Mouse (Mus musculus): ENCODE measurements at regions not wholly inside any gene's neighbourhood (a gene's known extent, or its start where the extent isn't known, plus 50 kb on each side); places are given as distances from the start of the nearest gene placed in this dataset.

GRCm38 (mm10) chr8:6813816-6814215 lies 1708.7 kb upstream of the Slc10a2 start:
- DNase-seq (ENCODE audit: low spot score): no peak

DNA sequence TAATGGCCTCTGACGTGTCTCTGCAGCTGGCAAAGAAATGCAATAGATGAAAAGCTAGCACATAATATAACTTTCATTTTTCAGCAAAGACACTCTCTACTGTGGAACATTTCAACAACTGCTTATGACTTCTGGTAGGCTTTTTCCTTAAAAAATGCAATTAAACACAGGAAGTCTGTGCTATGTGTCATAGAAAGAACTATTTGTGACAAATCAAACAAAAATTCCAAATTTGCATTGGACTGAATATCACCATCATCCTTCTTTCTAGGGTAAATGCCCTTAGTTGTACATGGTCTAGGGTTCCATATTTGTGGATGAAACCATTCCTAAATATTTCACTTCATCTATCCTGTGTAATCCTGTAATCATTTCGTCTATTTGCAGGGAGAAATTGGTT lies 1702.0 kb upstream of the Slc10a2 start:
- no peak for DNase-seq (ENCODE audit: low spot score)

DNA sequence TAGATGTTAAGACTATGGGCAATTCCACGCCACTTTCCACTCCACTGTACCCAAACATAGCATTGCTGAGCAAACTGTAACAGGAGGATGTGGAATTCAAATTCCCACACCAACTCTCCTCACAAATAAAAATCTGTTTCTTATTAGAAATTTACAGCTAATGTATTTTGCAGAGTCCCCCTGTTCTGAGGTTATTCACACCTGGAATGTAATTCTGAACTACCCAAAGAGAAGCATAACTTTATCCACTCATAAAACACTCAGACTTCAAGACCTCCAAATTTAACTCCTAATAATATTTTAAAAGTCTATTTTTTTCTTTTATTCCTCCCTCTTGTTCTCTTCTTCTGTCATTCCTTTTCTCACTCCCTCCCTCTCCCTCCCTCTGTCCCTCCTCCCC lies 1698.0 kb upstream of the Slc10a2 start:
- no peak for DNase-seq (ENCODE audit: low spot score)

DNA sequence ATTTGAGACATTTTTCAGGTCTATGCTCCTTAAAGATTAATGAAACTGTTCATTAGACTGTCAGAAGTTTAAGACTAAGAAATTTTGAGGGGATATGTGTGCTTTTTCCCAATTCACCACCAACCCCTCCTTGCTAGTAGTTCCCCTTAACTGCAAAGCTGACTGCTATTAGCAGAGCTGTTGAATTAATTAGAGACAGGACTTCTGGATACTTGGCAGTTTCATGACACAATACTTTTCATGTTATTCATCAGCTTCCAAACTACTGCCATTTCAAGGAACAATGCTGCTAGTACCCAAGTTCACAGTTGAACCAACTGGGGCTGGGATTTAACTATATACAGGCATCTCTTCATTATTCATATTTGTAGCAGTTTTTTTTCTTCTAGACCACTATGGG lies 1695.9 kb upstream of the Slc10a2 start:
- DNase-seq (ENCODE audit: low spot score): no peak

GRCm38 (mm10) chr8:6789096-6789495 lies 1683.9 kb upstream of the Slc10a2 start:
- peak; percentile 10 for DNase-seq (ENCODE audit: low spot score)

DNA sequence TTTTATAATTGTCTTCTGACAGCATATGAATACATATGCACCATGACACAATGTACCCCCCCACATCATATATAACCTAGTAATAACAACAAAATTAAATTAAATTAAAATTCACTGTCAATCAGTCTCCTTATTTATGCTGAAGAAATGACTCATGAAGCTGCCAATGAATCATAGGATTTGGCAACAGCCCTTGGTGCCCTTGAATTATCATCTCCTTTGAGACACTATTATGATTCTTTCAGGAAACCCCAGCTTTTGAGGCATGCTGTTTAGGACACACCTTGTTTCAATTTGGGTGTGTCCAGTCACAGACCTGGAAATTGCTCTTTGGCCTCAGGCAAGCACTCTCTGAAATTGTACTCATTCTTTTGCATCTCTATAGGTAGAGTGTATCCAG lies 1675.8 kb upstream of the Slc10a2 start:
- DNase-seq (ENCODE audit: low spot score): no peak

GRCm38 (mm10) chr8:6775103-6775502 lies 1670.0 kb upstream of the Slc10a2 start:
- no peak for DNase-seq (ENCODE audit: low spot score)

DNA sequence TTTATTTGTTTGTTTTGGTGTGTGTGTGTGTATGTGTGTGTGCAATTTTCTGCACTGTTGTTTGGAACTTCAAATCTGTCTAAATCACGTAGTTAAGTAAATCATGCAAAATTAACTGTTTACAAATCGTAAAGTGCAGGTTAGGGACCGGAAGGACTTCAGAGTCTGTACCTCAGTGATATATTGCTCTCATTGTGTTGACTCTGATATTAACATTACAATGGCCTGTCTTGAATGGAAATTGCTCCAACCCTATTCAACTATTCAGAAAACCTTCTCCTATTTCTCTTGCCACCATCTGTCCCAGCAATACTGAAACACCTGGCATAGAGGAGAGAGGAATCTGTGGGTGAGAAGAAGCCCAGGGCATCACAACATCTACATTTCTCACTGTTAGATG lies 1624.4 kb upstream of the Slc10a2 start:
- DNase-seq (ENCODE audit: low spot score): no peak

DNA sequence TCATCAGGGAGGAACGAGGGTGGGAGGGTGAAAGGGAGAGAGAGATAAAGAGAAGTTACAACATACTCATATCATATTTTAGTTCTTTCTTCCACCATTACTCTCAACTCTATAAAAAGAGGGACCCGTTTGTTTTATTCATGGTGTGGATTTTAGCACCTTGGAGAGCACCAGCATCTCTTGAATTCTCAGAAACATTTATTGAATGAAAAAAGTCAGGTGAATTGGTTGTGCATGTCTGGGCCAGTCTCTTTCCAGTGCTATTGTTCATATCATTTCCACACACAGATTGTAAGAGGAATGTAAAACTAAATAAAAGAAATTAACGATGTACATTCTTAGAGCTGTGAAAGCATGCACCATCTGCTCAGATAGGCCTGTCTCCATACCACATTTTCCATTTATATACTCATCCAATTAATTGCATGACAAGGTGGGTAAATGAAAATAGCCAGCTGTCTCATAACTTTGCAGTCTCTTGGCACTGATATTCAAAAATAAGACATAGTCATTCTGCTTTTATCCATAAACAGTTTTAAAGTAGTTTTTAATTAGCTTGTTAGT lies 1603.8 kb upstream of the Slc10a2 start:
- peak; percentile 34 for DNase-seq (ENCODE audit: low spot score)

GRCm38 (mm10) chr8:6688595-6688994 lies 1583.4 kb upstream of the Slc10a2 start:
- no peak for DNase-seq (ENCODE audit: low spot score)

GRCm38 (mm10) chr8:6658860-6659259 lies 1553.7 kb upstream of the Slc10a2 start:
- DNase-seq (ENCODE audit: low spot score): no peak

GRCm38 (mm10) chr8:6657451-6657990 lies 1552.4 kb upstream of the Slc10a2 start:
- DNase-seq (ENCODE audit: low spot score): no peak

DNA sequence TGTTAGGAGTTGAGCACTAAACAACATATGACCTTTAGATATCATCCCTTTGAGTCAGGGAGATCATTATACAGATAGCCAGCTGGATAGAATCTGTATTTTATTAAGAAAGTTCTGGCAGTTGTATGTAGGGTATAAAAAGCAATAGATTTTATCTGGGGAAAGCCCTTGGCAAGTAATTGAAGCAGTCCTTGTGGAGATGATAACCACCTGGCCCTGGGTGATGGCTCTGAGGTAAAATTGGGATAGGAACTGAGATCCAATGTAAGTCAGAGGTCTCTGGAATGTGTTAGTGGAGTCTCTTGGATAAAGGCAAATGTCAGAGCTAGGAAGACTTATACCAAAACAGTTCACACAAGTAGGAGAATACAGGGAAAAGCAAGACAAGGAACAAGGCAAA lies 1547.0 kb upstream of the Slc10a2 start:
- DNase-seq (ENCODE audit: low spot score): no peak

- DNase-seq (ENCODE audit: low spot score): no peak
Measured at GRCm38 (mm10) chr8:6648083-6648482, 1542.9 kb upstream of the Slc10a2 start.

GRCm38 (mm10) chr8:6645287-6645957 lies 1540.3 kb upstream of the Slc10a2 start:
- DNase-seq (ENCODE audit: low spot score): no peak

DNA sequence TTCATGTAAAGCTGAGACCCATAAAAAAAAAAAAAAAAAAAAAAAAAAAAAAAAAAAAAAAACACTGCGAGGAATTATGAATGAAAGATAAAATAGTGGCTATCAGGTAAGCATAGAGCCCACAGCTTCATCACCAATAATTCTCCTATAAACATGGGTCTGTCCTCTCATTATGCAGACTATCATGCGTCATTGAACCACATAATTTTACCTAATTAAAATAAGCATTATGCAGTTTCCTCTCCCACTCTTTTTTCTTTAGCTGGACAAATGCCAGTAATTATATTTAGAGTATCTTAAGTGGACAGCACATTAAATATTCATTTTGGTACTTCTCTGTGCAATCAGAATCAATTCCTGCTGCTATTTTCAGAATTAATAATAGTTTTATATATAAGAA lies 1539.2 kb upstream of the Slc10a2 start:
- DNase-seq (ENCODE audit: low spot score): no peak

- DNase-seq (ENCODE audit: low spot score): no peak
Measured at GRCm38 (mm10) chr8:6627009-6627557, 1521.9 kb upstream of the Slc10a2 start.

- no peak for DNase-seq (ENCODE audit: low spot score)
Measured at GRCm38 (mm10) chr8:6608891-6609290, 1503.7 kb upstream of the Slc10a2 start.

- no peak for DNase-seq (ENCODE audit: low spot score)
Measured at GRCm38 (mm10) chr8:6606854-6607535, 1501.8 kb upstream of the Slc10a2 start.

GRCm38 (mm10) chr8:6604232-6604804 lies 1499.2 kb upstream of the Slc10a2 start:
- DNase-seq (ENCODE audit: low spot score): peak; percentile 22

DNA sequence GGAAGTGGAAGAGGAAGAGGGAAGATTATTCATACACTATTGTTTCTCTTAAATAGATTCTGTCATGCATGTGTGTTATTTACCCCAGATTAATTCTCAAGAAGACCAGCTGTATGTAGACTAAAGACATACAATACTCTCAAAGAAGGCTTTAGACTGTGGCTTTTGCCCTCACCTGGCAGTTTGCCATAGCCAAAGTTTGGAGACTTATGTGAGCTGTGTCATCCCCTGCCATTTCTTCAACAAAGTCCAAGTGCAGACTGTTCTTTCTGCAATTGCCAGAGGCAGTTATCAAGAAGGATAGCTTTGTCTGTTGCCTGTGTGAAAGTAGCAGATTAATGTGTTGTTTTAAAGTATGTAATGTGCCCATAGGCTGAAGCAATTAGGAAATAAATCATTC lies 1485.0 kb upstream of the Slc10a2 start:
- peak; percentile 59 for DNase-seq (ENCODE audit: low spot score)

DNA sequence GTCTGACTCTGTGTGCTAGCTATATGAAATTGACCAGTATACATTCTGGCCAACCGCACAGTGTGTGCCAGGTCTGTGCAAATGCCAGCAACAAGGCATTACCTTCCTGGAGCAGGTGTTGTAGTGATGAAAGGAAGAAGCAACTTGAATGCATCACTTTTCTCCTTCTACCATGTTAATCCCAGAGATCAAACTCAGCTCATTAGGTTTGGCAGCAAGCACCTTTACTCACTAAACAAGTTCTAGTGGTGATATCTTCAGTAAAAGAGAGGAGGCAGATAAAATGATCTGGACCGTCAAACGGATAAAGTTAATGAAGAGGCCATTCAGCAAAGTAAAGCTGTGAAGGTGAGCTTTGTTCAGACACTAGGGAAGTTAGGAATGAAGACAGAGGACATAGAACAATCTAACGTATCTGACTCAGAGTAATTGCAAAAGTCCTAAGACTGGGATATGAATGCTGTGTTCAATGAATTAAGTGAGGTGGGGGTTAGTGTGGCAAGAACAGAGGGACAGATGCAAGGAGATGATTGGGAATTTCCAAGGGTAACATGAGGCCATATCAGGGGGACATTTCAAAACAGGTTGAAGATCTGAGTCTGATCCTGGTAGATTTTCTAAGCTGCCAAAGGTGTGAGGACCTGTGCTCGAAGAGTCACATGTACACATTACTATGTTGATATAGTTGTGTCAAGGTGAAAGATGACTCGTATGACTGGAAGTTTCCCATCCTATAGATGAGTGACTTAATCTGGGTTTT lies 1478.4 kb upstream of the Slc10a2 start:
- DNase-seq (ENCODE audit: low spot score): no peak

Measured in adipocyte (in vitro differentiated cells).